Mouse (Mus musculus): ENCODE measurements around the gene Slc2a4. TPM values are rescaled to one million over a fixed set of nuclear protein-coding genes. Genes with fewer than 3 reads are reported as not detected.

The Slc2a4 gene
- polyA plus RNA-seq (2016; fragmentation: Nextera tagmentation; extraction: Ambion mirVana): 14.9 and 17.0 TPM in 2 replicates

- peak; percentile 89 for ATAC-seq
- H3K4me1 ChIP-seq: peaks cover 57% of the 10 kb centered on the region
- H3K27me3 ChIP-seq (replicated peaks): peaks cover 72% of the 10 kb centered on the region
- H3K9me3 ChIP-seq (replicated peaks): no peaks in the 10 kb centered on the region
- 2% methylated on average over 34 of the region's 34 CpGs for WGBS (ENCODE audit: insufficient replicate concordance)
- peak within 1 kb of the TSS; percentile 88 for H3K27ac ChIP-seq
- H3K36me3 ChIP-seq: peaks cover 30% of the 10 kb centered on the region
- H3K4me2 ChIP-seq: peak within 1 kb of the TSS; percentile 76
- H3K4me3 ChIP-seq: peak within 1 kb of the TSS; percentile 65
- H3K9ac ChIP-seq: peak within 1 kb of the TSS; percentile 78
Observed at GRCm38 (mm10) chr11:69948066-69948762, at the start of gene Slc2a4. Gene Slc2a4 (minus strand): TSS chr11:69948188.

- H3K4me3 ChIP-seq: peak overlapping the region; percentile 97
- no peaks in the 10 kb centered on the region for H3K27me3 ChIP-seq (replicated peaks)
- WGBS (ENCODE audit: insufficient replicate concordance): 0% methylated on average over 31 of the region's 44 CpGs
- peak overlapping the region; percentile 97 for H3K27ac ChIP-seq
- no peaks in the 10 kb centered on the region for H3K9me3 ChIP-seq (replicated peaks)
- peak; percentile 75 for ATAC-seq
- H3K4me2 ChIP-seq: peak overlapping the region; percentile 88
- peak overlapping the region; percentile 99 for H3K9ac ChIP-seq
- peaks cover 69% of the 10 kb centered on the region for H3K4me1 ChIP-seq
- peaks cover 53% of the 10 kb centered on the region for H3K36me3 ChIP-seq
Observed at GRCm38 (mm10) chr11:69997070-69997509, 49.1 kb upstream of the Slc2a4 start.

- peak overlapping the region; percentile 99 for H3K9ac ChIP-seq
- H3K36me3 ChIP-seq: peaks cover 53% of the 10 kb centered on the region
- no peaks in the 10 kb centered on the region for H3K9me3 ChIP-seq (replicated peaks)
- peaks cover 64% of the 10 kb centered on the region for H3K4me1 ChIP-seq
- H3K4me3 ChIP-seq: peak overlapping the region; percentile 97
- under 1% methylated on average over 65 of the region's 66 CpGs for WGBS (ENCODE audit: insufficient replicate concordance)
- H3K27me3 ChIP-seq (replicated peaks): no peaks in the 10 kb centered on the region
- H3K27ac ChIP-seq: peak overlapping the region; percentile 97
- peak; percentile 17 for ATAC-seq
- peak overlapping the region; percentile 88 for H3K4me2 ChIP-seq
Observed at GRCm38 (mm10) chr11:69996161-69997061, 48.4 kb upstream of the Slc2a4 start.

- ATAC-seq: peak; percentile 82
- H3K27me3 ChIP-seq (replicated peaks): no peaks in the 10 kb centered on the region
- peaks cover 54% of the 10 kb centered on the region for H3K36me3 ChIP-seq
- WGBS (ENCODE audit: insufficient replicate concordance): 1% methylated on average over 36 of the region's 36 CpGs
- H3K4me3 ChIP-seq: peak within 1 kb of the TSS; percentile 97
- H3K4me2 ChIP-seq: peak within 1 kb of the TSS; percentile 88
- H3K9ac ChIP-seq: peak within 1 kb of the TSS; percentile 99
- peaks cover 58% of the 10 kb centered on the region for H3K4me1 ChIP-seq
- H3K9me3 ChIP-seq (replicated peaks): no peaks in the 10 kb centered on the region
- H3K27ac ChIP-seq: peak within 1 kb of the TSS; percentile 97
Observed at GRCm38 (mm10) chr11:69995391-69995960, 47.5 kb upstream of the Slc2a4 start, which contains the start of gene Phf23. Gene Phf23 (plus strand): TSS chr11:69995777.

- Histone ChIP-seq H3K9ac (peak overlapping the region; percentile 99), H3K27ac (peak overlapping the region; percentile 97), H3K27me3 (replicated peaks) (no peaks in the 10 kb centered on the region), H3K4me2 (peak overlapping the region; percentile 88), H3K4me1 (peaks cover 58% of the 10 kb centered on the region), H3K4me3 (peak overlapping the region; percentile 97), H3K9me3 (replicated peaks) (no peaks in the 10 kb centered on the region), H3K36me3 (peaks cover 57% of the 10 kb centered on the region)
- WGBS (ENCODE audit: insufficient replicate concordance): 74% methylated on average over 11 of the region's 11 CpGs
- no peak for ATAC-seq
Observed at GRCm38 (mm10) chr11:69994401-69995090, 46.6 kb upstream of the Slc2a4 start.

- Histone ChIP-seq H3K4me2 (peak overlapping the region; percentile 82), H3K4me1 (peaks cover 42% of the 10 kb centered on the region), H3K27ac (peak overlapping the region; percentile 18; the same call in 1 of the 2 replicates), H3K9me3 (replicated peaks) (no peaks in the 10 kb centered on the region), H3K27me3 (replicated peaks) (no peaks in the 10 kb centered on the region), H3K36me3 (peaks cover 57% of the 10 kb centered on the region), H3K4me3 (peak overlapping the region; percentile 86), H3K9ac (peak overlapping the region; percentile 87; the same call in 1 of the 2 replicates)
- no peak for ATAC-seq
- WGBS (ENCODE audit: insufficient replicate concordance): 86% methylated on average over 3 of the region's 3 CpGs
Observed at GRCm38 (mm10) chr11:69992932-69993331, 44.9 kb upstream of the Slc2a4 start.

GRCm38 (mm10) chr11:69992396-69992795 is 44.4 kb upstream of the Slc2a4 start:
- 86% methylated on average over 10 of the region's 10 CpGs for WGBS (ENCODE audit: insufficient replicate concordance)
- peak overlapping the region; percentile 61 for H3K27ac ChIP-seq

GRCm38 (mm10) chr11:69991711-69992110 is 43.7 kb upstream of the Slc2a4 start:
- Histone ChIP-seq H3K27ac (peak overlapping the region; percentile 97), H3K9me3 (replicated peaks) (no peaks in the 10 kb centered on the region), H3K27me3 (replicated peaks) (no peaks in the 10 kb centered on the region), H3K36me3 (peaks cover 64% of the 10 kb centered on the region), H3K4me3 (peak overlapping the region; percentile 86), H3K4me2 (peak overlapping the region; percentile 82), H3K9ac (peak overlapping the region; percentile 87), H3K4me1 (peaks cover 31% of the 10 kb centered on the region)
- peak; percentile 31 for ATAC-seq
- WGBS (ENCODE audit: insufficient replicate concordance): 0% methylated on average over 15 of the region's 15 CpGs

More at GRCm38 (mm10) chr11:69992396-69992795, 44.4 kb upstream of the Slc2a4 start:
- H3K4me2 ChIP-seq: peak overlapping the region; percentile 82
- no peaks in the 10 kb centered on the region for H3K27me3 ChIP-seq (replicated peaks)
- ATAC-seq: no peak
- H3K9ac ChIP-seq: peak overlapping the region; percentile 87
- peaks cover 57% of the 10 kb centered on the region for H3K36me3 ChIP-seq
- peaks cover 37% of the 10 kb centered on the region for H3K4me1 ChIP-seq
- H3K9me3 ChIP-seq (replicated peaks): no peaks in the 10 kb centered on the region
- peak overlapping the region; percentile 86 for H3K4me3 ChIP-seq

- ATAC-seq: peak; percentile 71
- peaks cover 31% of the 10 kb centered on the region for H3K4me1 ChIP-seq
- no peaks in the 10 kb centered on the region for H3K9me3 ChIP-seq (replicated peaks)
- peaks cover 70% of the 10 kb centered on the region for H3K36me3 ChIP-seq
- H3K27me3 ChIP-seq (replicated peaks): no peaks in the 10 kb centered on the region
- peak within 1 kb of the TSS; percentile 97 for H3K27ac ChIP-seq
- under 1% methylated on average over 40 of the region's 40 CpGs for WGBS (ENCODE audit: insufficient replicate concordance)
- peak within 1 kb of the TSS; percentile 87 for H3K9ac ChIP-seq
- peak within 1 kb of the TSS; percentile 86 for H3K4me3 ChIP-seq
- peak within 1 kb of the TSS; percentile 82 for H3K4me2 ChIP-seq
Observed at GRCm38 (mm10) chr11:69990850-69991691, 43.1 kb upstream of the Slc2a4 start, which contains the start of gene Gabarap. Gene Gabarap (plus strand): TSS chr11:69991143.

- no peak for ATAC-seq
- peaks cover 29% of the 10 kb centered on the region for H3K4me1 ChIP-seq
- H3K27me3 ChIP-seq (replicated peaks): no peaks in the 10 kb centered on the region
- no peaks in the 10 kb centered on the region for H3K9me3 ChIP-seq (replicated peaks)
- peak overlapping the region; percentile 82; the same call in 1 of the 2 replicates for H3K4me2 ChIP-seq
- H3K9ac ChIP-seq: no peak overlapping the region
- peak overlapping the region; percentile 97 for H3K27ac ChIP-seq
- H3K4me3 ChIP-seq: peak overlapping the region; percentile 86; the same call in 1 of the 2 replicates
- WGBS (ENCODE audit: insufficient replicate concordance): 81% methylated on average over 8 of the region's 8 CpGs
- peaks cover 80% of the 10 kb centered on the region for H3K36me3 ChIP-seq
Observed at GRCm38 (mm10) chr11:69989949-69990348, 42.0 kb upstream of the Slc2a4 start.
